Mouse (Mus musculus) left cerebral cortex, adult 2 months (tissue): Measurements from ENCODE around the gene Fsd2. TPM values are rescaled to one million over a fixed set of nuclear protein-coding genes. Genes with fewer than 3 reads are reported as not detected.

Source experiments
- DNase-seq, 2 experiments: peaks; one replicate each; pipeline ENCODE4 v3.0.0; 2021 to 2022; ENCODE audit warnings: low spot score in 2 of 2, mixed read lengths in 1 of 2; ENCODE audit errors: extremely low spot score in 1 of 2
- H3K27ac ChIP-seq: fragments of 200-600 bp; 2 replicates; pipeline ENCODE4 v1.8.1; 2022
- H3K4me3 ChIP-seq: fragments of 200-600 bp; 2 replicates; pipeline ENCODE4 v1.8.1; 2022
- CTCF ChIP-seq: fragments of 200-600 bp; IDR thresholded peaks from 2 replicates; pipeline ENCODE4 v1.8.1; 2022; ENCODE audit warnings: antibody characterized with exemption, mild to moderate bottlenecking, moderate library complexity
- intact Hi-C: fragments of 180-260 bp; cut with DNase I; formaldehyde crosslinking; loops from one replicate; pipeline ENCODE4 v1.15.1; 2025
- total RNA-seq, 2 experiments: library from RNA; stranded (reverse); gene quantifications; 2 replicates each; pipeline ENCODE4 v1.2.3; 2021

Gene Fsd2
- total RNA-seq, 2 experiments from 2014 or later = 0.25 to 0.26 TPM

GRCm38 (mm10) chr7:81492628-81493027 is 74.1 kb downstream of the Fsd2 start:
- no peak for TF ChIP-seq CTCF
- H3K27ac ChIP-seq = peak overlapping the region; percentile 97
- H3K4me3 ChIP-seq = peak overlapping the region; percentile 94
- no peak for DNase-seq
- intact Hi-C loops = no loop called here

- intact Hi-C loops = no loop called here
- DNase-seq = no peak
- no peak for TF ChIP-seq CTCF
- Histone ChIP-seq H3K27ac (no peak overlapping the region), H3K4me3 (no peak overlapping the region)
These were observed 77.1 kb downstream of the Fsd2 start for GRCm38 (mm10) chr7:81489649-81490048.

Other genes starting within 250 kb of the Fsd2 start
- 100 to 1,000 TPM; 491 to 498 TPM for gene Rps17, start 221.7 kb downstream of the Fsd2 start, total RNA-seq
- 100 to 1,000 TPM in 1 of 2 experiments, 10 to 100 TPM in 1; 98.1 to 101 TPM for gene Cpeb1, start 111.5 kb downstream of the Fsd2 start, total RNA-seq
- 100 to 1,000 TPM; 159 to 162 TPM for gene Ap3b2, start 73.0 kb downstream of the Fsd2 start, total RNA-seq
- gene BC048679, start 68.7 kb downstream of the Fsd2 start, total RNA-seq = not detected
- 10 to 100 TPM; 18.6 to 19.1 TPM for gene Whamm, start 4.3 kb upstream of the Fsd2 start, total RNA-seq
- gene Homer2, start 140.6 kb upstream of the Fsd2 start, total RNA-seq = 10 to 100 TPM; 68.1 to 77.5 TPM
- gene Ramac, start 196.0 kb upstream of the Fsd2 start, total RNA-seq = 10 to 100 TPM; 80.9 to 88.7 TPM
- gene 3110040N11Rik, start 222.5 kb upstream of the Fsd2 start, total RNA-seq = 10 to 100 TPM; 25.1 to 25.9 TPM